Mouse (Mus musculus): Measurements from ENCODE around the gene Fam192a. TPM values are rescaled to one million over a fixed set of nuclear protein-coding genes. Genes with fewer than 3 reads are reported as not detected.
A peak's percentile ranks its signal among the peaks of the same experiment; 100 is the strongest.

Fam192a gene
- 24.6 and 26.2 TPM in 2 replicates for polyA plus RNA-seq (2015; fragmentation: Nextera tagmentation; extraction: Ambion mirVana)

DNA sequence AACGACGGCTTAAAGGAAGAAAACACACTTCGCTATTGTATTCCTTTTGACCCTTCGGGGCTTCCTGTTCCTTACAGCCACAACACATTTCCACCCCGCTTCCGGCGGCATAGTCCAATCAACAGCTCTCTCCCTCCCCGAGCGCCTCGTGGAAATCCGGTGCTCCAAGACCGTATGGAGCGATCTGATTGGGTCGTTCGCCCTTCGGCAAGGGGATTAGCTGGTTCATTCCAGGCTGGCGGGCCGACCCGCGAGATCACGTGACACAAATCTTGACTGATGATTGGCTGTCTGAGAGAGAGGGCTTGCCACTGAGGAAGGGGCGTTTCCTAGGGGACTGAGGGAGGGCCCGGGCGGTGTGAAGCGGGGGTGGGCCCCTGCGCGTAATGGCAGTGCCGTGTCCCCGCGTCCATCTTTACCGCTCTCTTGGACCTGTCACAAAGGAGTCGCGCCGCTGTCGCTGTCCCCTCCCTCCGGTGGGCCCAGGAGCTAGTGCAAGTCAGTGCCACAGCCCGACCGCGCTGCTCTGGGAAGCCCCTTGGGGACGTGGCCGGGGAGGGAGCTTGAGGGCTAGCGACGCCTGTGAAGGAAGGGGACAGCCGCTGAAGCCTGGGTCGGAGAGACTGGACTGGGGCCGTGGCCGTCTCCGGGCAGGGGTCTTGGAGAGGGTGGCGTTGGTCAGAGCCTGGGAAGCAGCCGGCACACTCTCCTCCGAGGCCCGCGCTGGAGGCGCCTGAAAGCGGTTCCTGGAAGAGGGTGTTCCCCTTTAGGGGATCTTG lies at the start of gene Fam192a, which contains the start of gene Rspry1:
Gene Fam192a, minus strand, starts transcription at position 391 of the 779 bp plus-strand sequence.
Gene Rspry1, plus strand, starts transcription at position 331 of the 779 bp plus-strand sequence.
- peak; percentile 99 for ATAC-seq (ENCODE audit: low read depth)
- H3K9ac ChIP-seq (ENCODE audit: low read depth, low read length), result peak within 1 kb of the TSS; percentile 95
- peak within 1 kb of the TSS; percentile 90 for H3K27ac ChIP-seq (ENCODE audit: low read length)
- no peaks in the 10 kb centered on the region for H3K9me3 ChIP-seq (replicated peaks; ENCODE audit: control insufficient read depth, low read length)
- H3K4me1 ChIP-seq (ENCODE audit: control insufficient read depth, low read depth, low read length), result peaks cover 11% of the 10 kb centered on the region
- H3K4me3 ChIP-seq (ENCODE audit: low read depth, low read length), result peak within 1 kb of the TSS; percentile 100
- H3K27me3 ChIP-seq (ENCODE audit: control insufficient read depth, insufficient read depth, low read depth, low read length), result no peaks in the 10 kb centered on the region
- under 1% methylated on average over 54 of the region's 55 CpGs for WGBS (ENCODE audit: insufficient replicate concordance)
- H3K4me2 ChIP-seq (ENCODE audit: low read depth, low read length), result peak within 1 kb of the TSS; percentile 91
- H3K36me3 ChIP-seq (ENCODE audit: control insufficient read depth, insufficient read depth), result no peaks in the 10 kb centered on the region

DNA sequence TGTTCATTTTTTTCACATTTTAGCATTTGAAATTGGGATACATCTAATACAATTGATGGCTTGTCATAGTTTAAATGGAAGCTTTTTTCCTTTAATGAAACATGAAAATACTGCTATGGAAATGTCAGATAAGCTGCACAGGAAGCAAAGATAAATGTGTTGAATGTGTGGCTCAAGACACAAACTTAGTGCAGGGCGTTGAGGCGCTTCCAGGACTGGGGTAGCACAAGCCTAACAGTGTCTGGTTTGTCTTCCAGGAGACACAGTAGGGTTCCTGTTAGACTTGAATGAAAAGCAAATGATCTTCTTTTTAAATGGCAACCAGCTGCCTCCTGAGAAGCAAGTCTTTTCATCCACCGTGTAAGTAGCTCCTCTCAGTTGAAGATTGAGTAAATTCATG lies 47.7 kb upstream of the Fam192a start:
- H3K36me3 ChIP-seq (ENCODE audit: control insufficient read depth, insufficient read depth), result peaks cover 19% of the 10 kb centered on the region
- no peak overlapping the region for H3K4me2 ChIP-seq (ENCODE audit: low read depth, low read length)
- no peaks in the 10 kb centered on the region for H3K4me1 ChIP-seq (ENCODE audit: control insufficient read depth, low read depth, low read length)
- H3K27ac ChIP-seq (ENCODE audit: low read length), result no peak overlapping the region
- 30% methylated on average over 3 of the region's 3 CpGs for WGBS (ENCODE audit: insufficient replicate concordance)
- no peaks in the 10 kb centered on the region for H3K27me3 ChIP-seq (ENCODE audit: control insufficient read depth, insufficient read depth, low read depth, low read length)
- no peak for ATAC-seq (ENCODE audit: low read depth)
- H3K9me3 ChIP-seq (replicated peaks; ENCODE audit: control insufficient read depth, low read length), result no peaks in the 10 kb centered on the region
- no peak overlapping the region for H3K4me3 ChIP-seq (ENCODE audit: low read depth, low read length)
- no peak overlapping the region for H3K9ac ChIP-seq (ENCODE audit: low read depth, low read length)

DNA sequence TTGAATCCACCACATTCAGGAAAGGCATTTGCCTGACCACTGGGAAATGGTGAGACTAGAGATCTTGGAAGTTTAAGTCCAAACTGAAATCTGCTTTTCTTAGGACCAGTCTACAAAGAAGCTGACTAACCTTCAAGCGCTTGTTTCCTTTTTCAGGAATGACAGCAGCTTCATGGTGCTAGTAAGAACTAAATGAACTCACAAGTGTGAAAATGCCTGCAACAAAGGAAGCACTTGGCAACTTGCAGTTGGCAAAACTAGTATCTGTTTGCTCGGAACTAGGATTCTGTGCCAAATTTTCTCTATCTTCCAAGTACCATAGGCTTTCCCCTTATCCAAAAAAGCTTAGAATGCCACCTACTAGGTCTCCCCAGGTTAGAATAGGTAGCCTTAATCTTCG lies 44.4 kb upstream of the Fam192a start:
- 81% methylated on average over 3 of the region's 3 CpGs for WGBS (ENCODE audit: insufficient replicate concordance)
- no peak overlapping the region for H3K4me3 ChIP-seq (ENCODE audit: low read depth, low read length)
- H3K4me1 ChIP-seq (ENCODE audit: control insufficient read depth, low read depth, low read length), result no peaks in the 10 kb centered on the region
- H3K27me3 ChIP-seq (ENCODE audit: control insufficient read depth, insufficient read depth, low read depth, low read length), result no peaks in the 10 kb centered on the region
- H3K36me3 ChIP-seq (ENCODE audit: control insufficient read depth, insufficient read depth), result peaks cover 20% of the 10 kb centered on the region
- no peak for ATAC-seq (ENCODE audit: low read depth)
- H3K9me3 ChIP-seq (replicated peaks; ENCODE audit: control insufficient read depth, low read length), result no peaks in the 10 kb centered on the region
- H3K9ac ChIP-seq (ENCODE audit: low read depth, low read length), result no peak overlapping the region
- no peak overlapping the region for H3K27ac ChIP-seq (ENCODE audit: low read length)
- no peak overlapping the region for H3K4me2 ChIP-seq (ENCODE audit: low read depth, low read length)

DNA sequence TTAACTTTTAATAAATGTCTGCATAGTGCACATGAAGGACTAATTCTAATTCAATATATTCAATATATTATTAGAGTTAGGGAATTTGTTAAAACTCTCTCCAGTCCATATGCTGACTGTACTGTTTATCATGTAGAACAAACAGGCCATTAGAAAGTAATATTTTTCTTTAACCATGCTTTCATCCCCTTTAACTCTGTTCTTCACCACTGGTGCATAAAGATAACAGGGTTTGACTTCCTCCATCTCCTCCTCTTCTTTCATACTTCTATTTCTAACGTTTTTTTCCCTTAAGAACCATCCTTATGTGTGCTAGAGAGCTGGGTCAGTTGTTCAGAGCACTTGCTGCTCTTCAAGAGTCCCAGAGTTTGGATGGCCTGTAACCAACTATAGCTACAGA lies 43.4 kb upstream of the Fam192a start:
- Histone ChIP-seq H3K36me3 (ENCODE audit: control insufficient read depth, insufficient read depth) (peaks cover 26% of the 10 kb centered on the region), H3K27ac (ENCODE audit: low read length) (no peak overlapping the region)

DNA sequence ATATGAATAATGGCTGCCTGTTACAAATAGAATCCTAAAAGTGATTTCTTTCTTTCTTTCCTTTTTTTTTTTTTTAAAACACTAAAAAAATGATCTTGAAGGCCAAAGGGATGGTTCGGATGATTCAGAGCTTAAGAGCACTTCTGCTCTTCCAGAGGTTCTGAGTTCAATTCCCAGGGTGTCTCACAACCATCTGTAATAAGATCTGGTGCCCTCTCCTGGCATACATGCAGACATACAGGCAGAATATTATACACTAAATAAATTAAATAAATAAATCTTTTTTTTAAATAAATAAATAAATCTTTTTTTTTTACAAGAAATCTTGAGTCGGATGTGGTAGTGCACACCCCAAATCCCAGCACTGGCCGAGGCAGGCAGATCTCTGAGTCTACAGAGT lies 40.1 kb upstream of the Fam192a start:
- Histone ChIP-seq H3K4me1 (ENCODE audit: control insufficient read depth, low read depth, low read length) (no peaks in the 10 kb centered on the region), H3K27ac (ENCODE audit: low read length) (no peak overlapping the region), H3K9ac (ENCODE audit: low read depth, low read length) (no peak overlapping the region), H3K27me3 (ENCODE audit: control insufficient read depth, insufficient read depth, low read depth, low read length) (no peaks in the 10 kb centered on the region), H3K4me2 (ENCODE audit: low read depth, low read length) (no peak overlapping the region), H3K4me3 (ENCODE audit: low read depth, low read length) (no peak overlapping the region), H3K36me3 (ENCODE audit: control insufficient read depth, insufficient read depth) (peaks cover 15% of the 10 kb centered on the region), H3K9me3 (replicated peaks; ENCODE audit: control insufficient read depth, low read length) (no peaks in the 10 kb centered on the region)
- WGBS (ENCODE audit: insufficient replicate concordance), result 76% methylated on average over 3 of the region's 3 CpGs
- ATAC-seq (ENCODE audit: low read depth), result no peak

More for the DNA sequence above, 43.4 kb upstream of the Fam192a start:
- no peak overlapping the region for H3K4me2 ChIP-seq (ENCODE audit: low read depth, low read length)
- no peak for ATAC-seq (ENCODE audit: low read depth)
- H3K27me3 ChIP-seq (ENCODE audit: control insufficient read depth, insufficient read depth, low read depth, low read length), result no peaks in the 10 kb centered on the region
- H3K9me3 ChIP-seq (replicated peaks; ENCODE audit: control insufficient read depth, low read length), result no peaks in the 10 kb centered on the region
- WGBS (ENCODE audit: insufficient replicate concordance), result 21% methylated on average over 1 of the region's 1 CpGs
- H3K4me3 ChIP-seq (ENCODE audit: low read depth, low read length), result no peak overlapping the region
- no peaks in the 10 kb centered on the region for H3K4me1 ChIP-seq (ENCODE audit: control insufficient read depth, low read depth, low read length)
- no peak overlapping the region for H3K9ac ChIP-seq (ENCODE audit: low read depth, low read length)

DNA sequence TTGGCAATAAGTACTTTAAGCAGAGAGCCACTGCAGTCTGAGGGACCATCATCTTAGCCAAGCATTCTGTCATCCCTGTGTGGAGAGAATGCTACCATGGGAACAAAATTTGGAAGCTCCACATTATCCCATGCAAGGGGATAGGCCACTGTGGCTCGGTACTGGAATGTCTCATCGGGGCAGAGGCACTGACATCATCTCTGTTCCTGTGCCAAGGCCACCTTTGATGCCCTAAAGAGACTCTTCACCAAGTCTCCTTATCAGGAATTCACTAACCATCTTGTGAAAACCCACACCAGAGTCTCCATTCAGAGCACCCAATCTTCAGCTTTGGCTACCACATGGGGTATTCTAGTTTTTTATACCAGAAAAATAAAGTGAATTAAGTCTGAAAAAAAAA lies 39.4 kb upstream of the Fam192a start:
- Histone ChIP-seq H3K4me1 (ENCODE audit: control insufficient read depth, low read depth, low read length) (no peaks in the 10 kb centered on the region), H3K4me2 (ENCODE audit: low read depth, low read length) (no peak overlapping the region), H3K27me3 (ENCODE audit: control insufficient read depth, insufficient read depth, low read depth, low read length) (no peaks in the 10 kb centered on the region), H3K4me3 (ENCODE audit: low read depth, low read length) (no peak overlapping the region), H3K9me3 (replicated peaks; ENCODE audit: control insufficient read depth, low read length) (no peaks in the 10 kb centered on the region), H3K27ac (ENCODE audit: low read length) (no peak overlapping the region), H3K9ac (ENCODE audit: low read depth, low read length) (no peak overlapping the region), H3K36me3 (ENCODE audit: control insufficient read depth, insufficient read depth) (peaks cover 10% of the 10 kb centered on the region)
- ATAC-seq (ENCODE audit: low read depth), result no peak
- 87% methylated on average over 2 of the region's 2 CpGs for WGBS (ENCODE audit: insufficient replicate concordance)

DNA sequence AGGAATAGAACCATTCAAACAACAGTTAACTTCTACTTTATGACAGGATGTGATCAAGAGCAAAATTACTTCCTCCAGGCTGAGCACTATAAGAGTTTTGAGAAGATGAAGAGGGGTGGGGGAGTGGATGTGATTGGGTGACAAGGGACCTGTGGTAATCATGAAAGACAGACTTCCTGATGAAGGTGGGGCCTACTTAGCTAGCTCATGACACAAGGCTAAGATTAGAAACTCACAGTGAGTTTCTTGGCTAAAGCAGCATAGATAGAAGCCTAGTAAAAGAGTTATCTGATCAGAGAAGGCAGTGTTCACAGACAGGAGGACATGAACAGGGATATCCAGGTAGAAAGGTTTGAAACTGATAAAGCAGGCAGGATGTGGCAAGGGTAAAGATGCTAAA lies 32.4 kb upstream of the Fam192a start:
- peak; percentile 94 for ATAC-seq (ENCODE audit: low read depth)
- no peaks in the 10 kb centered on the region for H3K9me3 ChIP-seq (replicated peaks; ENCODE audit: control insufficient read depth, low read length)
- H3K4me3 ChIP-seq (ENCODE audit: low read depth, low read length), result no peak overlapping the region
- no peak overlapping the region for H3K4me2 ChIP-seq (ENCODE audit: low read depth, low read length)
- H3K36me3 ChIP-seq (ENCODE audit: control insufficient read depth, insufficient read depth), result peaks cover 6% of the 10 kb centered on the region
- no peaks in the 10 kb centered on the region for H3K27me3 ChIP-seq (ENCODE audit: control insufficient read depth, insufficient read depth, low read depth, low read length)
- peaks cover 13% of the 10 kb centered on the region for H3K4me1 ChIP-seq (ENCODE audit: control insufficient read depth, low read depth, low read length)
- no peak overlapping the region; the same call in 1 of the 2 replicates for H3K27ac ChIP-seq (ENCODE audit: low read length)
- no peak overlapping the region for H3K9ac ChIP-seq (ENCODE audit: low read depth, low read length)

DNA sequence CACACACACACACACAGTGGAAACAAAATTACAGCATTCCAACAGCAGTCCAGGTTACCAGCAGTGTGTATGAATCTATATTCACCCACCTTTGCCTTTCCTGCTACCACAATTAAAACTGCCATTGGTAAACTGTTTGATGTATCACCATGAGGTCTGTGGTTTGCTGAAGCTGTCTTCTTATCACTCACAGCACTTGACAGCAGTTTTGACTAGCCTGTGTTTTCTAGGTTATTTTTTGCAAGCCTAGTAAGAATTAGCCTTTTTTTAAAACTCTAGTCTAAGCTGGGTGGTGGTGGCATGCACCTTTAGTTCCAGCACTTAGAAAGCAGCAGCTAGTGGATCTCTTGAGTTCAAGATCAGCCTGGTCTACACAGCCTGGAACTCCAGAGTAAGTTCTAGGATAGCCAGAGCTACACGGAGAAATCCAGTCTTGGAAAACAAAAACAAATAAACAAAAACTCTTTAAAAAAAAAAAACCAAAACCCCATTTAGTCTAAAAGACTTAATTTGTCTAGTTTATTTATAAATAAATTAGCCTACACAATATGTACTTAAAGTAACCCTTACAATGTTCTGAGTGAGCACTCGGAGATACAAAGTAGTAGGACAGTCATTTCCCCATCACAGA lies 31.9 kb upstream of the Fam192a start:
- no peak overlapping the region for H3K4me3 ChIP-seq (ENCODE audit: low read depth, low read length)
- no peaks in the 10 kb centered on the region for H3K9me3 ChIP-seq (replicated peaks; ENCODE audit: control insufficient read depth, low read length)
- H3K27me3 ChIP-seq (ENCODE audit: control insufficient read depth, insufficient read depth, low read depth, low read length), result no peaks in the 10 kb centered on the region
- H3K4me1 ChIP-seq (ENCODE audit: control insufficient read depth, low read depth, low read length), result peaks cover 13% of the 10 kb centered on the region
- ATAC-seq (ENCODE audit: low read depth), result peak; percentile 31
- peaks cover 6% of the 10 kb centered on the region for H3K36me3 ChIP-seq (ENCODE audit: control insufficient read depth, insufficient read depth)
- 35% methylated on average over 2 of the region's 2 CpGs for WGBS (ENCODE audit: insufficient replicate concordance)
- 0 out of 2 replicates have a peak overlapping the region, but pooled peaks have one; percentile 9 for H3K4me2 ChIP-seq (ENCODE audit: low read depth, low read length)
- no peak overlapping the region for H3K9ac ChIP-seq (ENCODE audit: low read depth, low read length)
- H3K27ac ChIP-seq (ENCODE audit: low read length), result peak overlapping the region; percentile 57

DNA sequence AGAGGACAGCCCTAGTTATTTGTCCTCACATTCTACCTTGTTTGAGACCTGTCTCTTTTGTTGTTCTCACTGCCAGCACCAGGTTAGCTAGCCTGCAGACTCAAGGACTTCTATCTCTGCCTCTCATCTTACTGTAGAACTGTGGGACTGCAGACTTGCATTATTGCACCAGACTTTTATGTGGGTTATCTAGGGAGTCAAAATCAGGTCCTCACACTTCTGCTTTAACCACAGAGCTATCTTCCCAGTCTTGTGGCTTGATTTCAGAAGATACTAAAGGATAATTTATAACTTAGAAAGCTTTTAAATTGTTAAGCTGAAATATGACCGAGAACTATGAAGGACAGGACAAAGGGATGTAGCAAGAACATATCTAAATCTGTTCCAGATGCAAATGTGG lies 23.1 kb upstream of the Fam192a start:
- no peak overlapping the region for H3K9ac ChIP-seq (ENCODE audit: low read depth, low read length)
- no peak overlapping the region for H3K27ac ChIP-seq (ENCODE audit: low read length)
- peaks cover 6% of the 10 kb centered on the region for H3K36me3 ChIP-seq (ENCODE audit: control insufficient read depth, insufficient read depth)
- H3K9me3 ChIP-seq (replicated peaks; ENCODE audit: control insufficient read depth, low read length), result no peaks in the 10 kb centered on the region
- no peak overlapping the region for H3K4me2 ChIP-seq (ENCODE audit: low read depth, low read length)
- H3K4me1 ChIP-seq (ENCODE audit: control insufficient read depth, low read depth, low read length), result no peaks in the 10 kb centered on the region
- H3K4me3 ChIP-seq (ENCODE audit: low read depth, low read length), result no peak overlapping the region
- H3K27me3 ChIP-seq (ENCODE audit: control insufficient read depth, insufficient read depth, low read depth, low read length), result no peaks in the 10 kb centered on the region
- WGBS (ENCODE audit: insufficient replicate concordance), result 81% methylated on average over 1 of the region's 1 CpGs
- no peak for ATAC-seq (ENCODE audit: low read depth)

Measured in liver, embryonic 16.5 days (tissue).